Mouse (Mus musculus) yolk sac, embryonic 10.5 days (tissue): ENCODE measurements at regions not wholly inside any gene's neighbourhood (a gene's known extent, or its start where the extent isn't known, plus 50 kb on each side); places are given as distances from the start of the nearest gene placed in this dataset.
A peak's percentile ranks its signal among the peaks of the same experiment; 100 is the strongest.
"Not testable (repeated sequence)": the region's sequence is repeated elsewhere in the genome, so short reads cannot be mapped to it uniquely, and the experiment has no call there.

ENCODE experiments used
- DNase-seq: peaks from one replicate; pipeline ENCODE4 v3.0.0-alpha.2; 2017; ENCODE audit warnings: low spot score

- not testable (repeated sequence) for DNase-seq
Measured at GRCm38 (mm10) chr4:8462414-8462813, 223.6 kb upstream of the Car8 start.

GRCm38 (mm10) chr4:8454346-8454745 is 215.5 kb upstream of the Car8 start:
- no peak for DNase-seq

GRCm38 (mm10) chr4:8432393-8432792 is 193.6 kb upstream of the Car8 start:
- DNase-seq = peak; percentile 10

- no peak for DNase-seq
Measured at GRCm38 (mm10) chr4:8431032-8431332, 192.1 kb upstream of the Car8 start.

GRCm38 (mm10) chr4:8430269-8431031 is 191.6 kb upstream of the Car8 start:
- DNase-seq = no peak

- no peak for DNase-seq
Measured at GRCm38 (mm10) chr4:8429771-8430170, 190.9 kb upstream of the Car8 start.

- DNase-seq = no peak
Measured at GRCm38 (mm10) chr4:8428629-8429523, 190.0 kb upstream of the Car8 start.

- peak; percentile 19 for DNase-seq
Measured at GRCm38 (mm10) chr4:8427812-8428211, 189.0 kb upstream of the Car8 start.

- no peak for DNase-seq
Measured at GRCm38 (mm10) chr4:8423392-8424045, 184.7 kb upstream of the Car8 start.

- no peak for DNase-seq
Measured at GRCm38 (mm10) chr4:8421285-8421684, 182.4 kb upstream of the Car8 start.

- DNase-seq = no peak
Measured at GRCm38 (mm10) chr4:8418374-8419031, 179.7 kb upstream of the Car8 start.

GRCm38 (mm10) chr4:8417821-8418220 is 179.0 kb upstream of the Car8 start:
- DNase-seq = peak; percentile 60

- no peak for DNase-seq
Measured at GRCm38 (mm10) chr4:8413307-8413706, 174.5 kb upstream of the Car8 start.

GRCm38 (mm10) chr4:8400069-8400468 is 161.2 kb upstream of the Car8 start:
- DNase-seq = no peak

- no peak for DNase-seq
Measured at GRCm38 (mm10) chr4:8399430-8399829, 160.6 kb upstream of the Car8 start.

GRCm38 (mm10) chr4:8398969-8399368 is 160.1 kb upstream of the Car8 start:
- no peak for DNase-seq

GRCm38 (mm10) chr4:8383162-8383561 is 144.3 kb upstream of the Car8 start:
- no peak for DNase-seq

GRCm38 (mm10) chr4:8382125-8382417 is 143.2 kb upstream of the Car8 start:
- DNase-seq = no peak

GRCm38 (mm10) chr4:8381408-8382124 is 142.7 kb upstream of the Car8 start:
- no peak for DNase-seq

GRCm38 (mm10) chr4:8380711-8381338 is 142.0 kb upstream of the Car8 start:
- DNase-seq = peak; percentile 29

- no peak for DNase-seq
Measured at GRCm38 (mm10) chr4:8374737-8375489, 136.1 kb upstream of the Car8 start.
